Mouse (Mus musculus): ENCODE results near the gene Tex19.1. TPM values are rescaled to one million over a fixed set of nuclear protein-coding genes. Genes with fewer than 3 reads are reported as not detected.
"Not testable (repeated sequence)": the region's sequence is repeated elsewhere in the genome, so short reads cannot be mapped to it uniquely, and the experiment has no call there.

Tex19.1 gene
- not detected in 2 replicates for polyA plus RNA-seq (2015; fragmentation: Nextera tagmentation; extraction: Ambion mirVana)

DNA sequence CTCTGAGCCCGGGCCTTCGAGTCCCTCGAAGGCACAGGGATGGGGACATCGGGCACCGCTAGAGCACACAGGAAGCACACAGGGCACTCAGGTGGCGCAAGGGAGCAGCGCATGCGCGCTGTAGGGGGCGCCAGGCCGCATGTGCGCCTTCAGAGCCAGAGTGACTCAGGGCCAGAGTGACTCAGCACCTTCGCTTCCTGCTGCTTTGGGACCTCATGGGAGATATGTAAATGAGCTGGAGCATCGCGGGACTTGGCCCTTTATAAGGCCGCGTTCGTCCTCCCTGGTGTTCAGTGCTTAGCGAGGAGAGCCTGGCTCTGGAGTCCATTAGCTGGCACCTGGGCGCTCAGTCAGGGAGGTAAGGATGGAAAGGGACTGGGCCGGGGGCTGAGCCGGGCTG is at the start of gene Tex19.1:
TSS of gene Tex19.1 (plus strand) at position 279 of the 400 bp plus-strand sequence.
- H3K27me3 ChIP-seq (ENCODE audit: control insufficient read depth, insufficient read depth, low read depth, low read length) = no peaks in the 10 kb centered on the region
- H3K27ac ChIP-seq (ENCODE audit: low read length) = no peak within 1 kb of the TSS
- H3K36me3 ChIP-seq (ENCODE audit: control insufficient read depth, insufficient read depth) = no peaks in the 10 kb centered on the region
- no peaks in the 10 kb centered on the region; the same call in 1 of the 2 replicates for H3K4me1 ChIP-seq (ENCODE audit: control insufficient read depth, low read depth, low read length)
- ATAC-seq (ENCODE audit: low read depth) = no peak
- no peak within 1 kb of the TSS for H3K4me3 ChIP-seq (ENCODE audit: low read depth, low read length)
- H3K9ac ChIP-seq (ENCODE audit: low read depth, low read length) = no peak within 1 kb of the TSS
- 85% methylated on average over 22 of the region's 22 CpGs for WGBS (ENCODE audit: insufficient replicate concordance)
- H3K4me2 ChIP-seq (ENCODE audit: low read depth, low read length) = no peak within 1 kb of the TSS
- H3K9me3 ChIP-seq (replicated peaks; ENCODE audit: control insufficient read depth, low read length) = no peaks in the 10 kb centered on the region

DNA sequence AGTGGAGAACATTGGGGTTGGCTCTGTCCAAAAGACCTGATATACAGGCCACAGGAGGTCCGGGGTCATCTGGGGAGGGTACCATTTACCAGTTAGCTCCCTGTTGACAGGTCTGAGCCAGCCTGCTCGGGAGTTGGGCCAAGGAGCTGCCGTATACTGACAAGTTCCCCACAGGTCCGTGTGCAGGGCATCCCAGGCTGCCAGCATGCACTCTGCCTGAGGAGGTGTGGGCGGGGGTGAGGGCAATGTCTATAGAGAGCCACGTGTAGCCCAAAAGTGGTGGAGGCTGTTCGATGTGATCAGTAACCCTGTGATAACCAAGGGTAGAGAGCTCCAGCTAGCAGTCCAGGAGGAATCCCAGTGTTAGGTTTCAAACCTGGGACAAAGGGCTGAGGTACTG is 46.2 kb upstream of the Tex19.1 start:
- no peak for ATAC-seq (ENCODE audit: low read depth)
- no peak overlapping the region for H3K9ac ChIP-seq (ENCODE audit: low read depth, low read length)
- H3K4me1 ChIP-seq (ENCODE audit: control insufficient read depth, low read depth, low read length) = peaks cover 3% of the 10 kb centered on the region
- 42% methylated on average over 7 of the region's 7 CpGs for WGBS (ENCODE audit: insufficient replicate concordance)
- no peak overlapping the region for H3K4me2 ChIP-seq (ENCODE audit: low read depth, low read length)
- H3K27ac ChIP-seq (ENCODE audit: low read length) = no peak overlapping the region
- no peak overlapping the region for H3K4me3 ChIP-seq (ENCODE audit: low read depth, low read length)
- no peaks in the 10 kb centered on the region for H3K27me3 ChIP-seq (ENCODE audit: control insufficient read depth, insufficient read depth, low read depth, low read length)
- no peaks in the 10 kb centered on the region for H3K9me3 ChIP-seq (replicated peaks; ENCODE audit: control insufficient read depth, low read length)
- H3K36me3 ChIP-seq (ENCODE audit: control insufficient read depth, insufficient read depth) = no peaks in the 10 kb centered on the region

DNA sequence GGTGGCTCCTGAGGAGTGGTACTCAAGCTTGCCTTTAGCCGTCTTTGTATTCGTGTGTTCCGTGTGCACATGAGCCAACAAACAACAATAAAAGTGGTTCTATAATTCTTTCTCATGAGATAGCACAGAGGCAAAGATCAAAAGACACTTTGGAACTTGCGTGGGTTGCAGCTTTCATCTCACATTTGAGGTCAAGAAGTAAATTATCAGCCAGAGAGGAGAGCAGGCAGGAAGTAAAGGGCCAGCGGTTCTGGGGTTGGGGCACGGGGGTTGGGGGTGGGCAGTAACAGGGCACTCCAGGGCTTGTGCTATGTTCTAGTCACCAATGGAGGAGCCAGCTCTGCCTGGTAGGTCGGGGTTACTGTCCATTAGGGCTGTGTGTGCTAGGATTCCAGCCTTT is 45.3 kb upstream of the Tex19.1 start:
- Histone ChIP-seq H3K4me2 (ENCODE audit: low read depth, low read length) (no peak overlapping the region), H3K27me3 (ENCODE audit: control insufficient read depth, insufficient read depth, low read depth, low read length) (no peaks in the 10 kb centered on the region)
- no peak for ATAC-seq (ENCODE audit: low read depth)

DNA sequence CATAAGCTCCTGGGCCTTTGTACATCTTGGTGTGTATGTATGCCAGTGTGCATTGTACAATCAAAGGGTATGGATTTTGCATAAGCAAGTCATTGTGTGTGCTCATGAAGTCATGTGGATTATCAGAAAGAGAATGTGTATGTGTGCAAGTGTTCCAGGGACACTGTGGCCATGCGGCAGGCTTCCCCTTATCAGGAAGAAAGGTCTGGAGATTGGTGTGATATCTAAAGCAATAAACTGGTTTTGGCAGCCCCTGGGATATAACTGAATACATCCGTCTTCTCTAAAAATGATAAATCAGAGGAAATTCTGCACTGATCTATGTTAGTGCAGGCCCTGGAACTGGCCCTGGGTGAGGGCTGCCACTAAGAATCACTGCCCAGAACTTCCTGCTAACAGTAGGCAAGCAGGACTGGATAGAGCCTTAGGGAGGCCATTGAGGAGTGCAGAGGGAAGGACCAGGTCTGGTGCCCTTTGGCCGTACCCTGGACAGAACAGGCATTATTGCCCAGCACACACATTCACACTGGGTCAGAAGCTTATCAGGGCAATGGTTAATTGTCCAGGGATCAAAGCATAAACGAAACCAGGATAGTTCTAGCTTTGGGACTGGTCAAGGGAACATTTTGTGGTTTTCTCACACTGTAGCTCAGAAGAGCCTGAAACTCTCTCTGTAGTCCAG is 44.7 kb upstream of the Tex19.1 start:
- no peak for ATAC-seq (ENCODE audit: low read depth)
- H3K4me1 ChIP-seq (ENCODE audit: control insufficient read depth, low read depth, low read length) = peaks cover 3% of the 10 kb centered on the region
- no peak overlapping the region for H3K4me3 ChIP-seq (ENCODE audit: low read depth, low read length)
- no peak overlapping the region for H3K4me2 ChIP-seq (ENCODE audit: low read depth, low read length)
- H3K27ac ChIP-seq (ENCODE audit: low read length) = no peak overlapping the region
- H3K9me3 ChIP-seq (replicated peaks; ENCODE audit: control insufficient read depth, low read length) = no peaks in the 10 kb centered on the region
- no peaks in the 10 kb centered on the region for H3K27me3 ChIP-seq (ENCODE audit: control insufficient read depth, insufficient read depth, low read depth, low read length)
- no peaks in the 10 kb centered on the region for H3K36me3 ChIP-seq (ENCODE audit: control insufficient read depth, insufficient read depth)
- no peak overlapping the region for H3K9ac ChIP-seq (ENCODE audit: low read depth, low read length)
- WGBS (ENCODE audit: insufficient replicate concordance) = 44% methylated on average over 4 of the region's 4 CpGs

More for the DNA sequence above, 45.3 kb upstream of the Tex19.1 start:
- Histone ChIP-seq H3K9me3 (replicated peaks; ENCODE audit: control insufficient read depth, low read length) (no peaks in the 10 kb centered on the region), H3K27ac (ENCODE audit: low read length) (no peak overlapping the region), H3K36me3 (ENCODE audit: control insufficient read depth, insufficient read depth) (no peaks in the 10 kb centered on the region), H3K9ac (ENCODE audit: low read depth, low read length) (no peak overlapping the region), H3K4me3 (ENCODE audit: low read depth, low read length) (no peak overlapping the region), H3K4me1 (ENCODE audit: control insufficient read depth, low read depth, low read length) (peaks cover 3% of the 10 kb centered on the region)
- 33% methylated on average over 7 of the region's 7 CpGs for WGBS (ENCODE audit: insufficient replicate concordance)

DNA sequence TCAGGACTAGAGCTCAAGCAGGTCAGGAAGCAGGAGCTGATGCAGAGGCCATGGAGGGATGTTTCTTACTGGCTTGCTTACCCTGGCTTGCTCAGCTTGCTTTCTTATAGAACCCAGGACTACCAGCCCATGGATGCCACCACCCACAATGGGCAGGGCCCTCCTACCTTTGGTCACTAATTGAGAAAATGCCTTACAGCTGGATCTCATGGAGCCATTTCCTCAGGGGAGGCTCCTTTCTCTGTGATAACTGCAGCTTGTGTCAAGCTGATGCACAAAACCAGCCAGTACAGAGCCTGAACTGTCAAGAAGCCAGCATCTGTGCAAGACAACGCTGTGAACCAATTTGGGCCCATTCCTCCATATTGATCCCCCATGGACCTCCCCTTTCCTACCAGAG is 38.7 kb upstream of the Tex19.1 start:
- WGBS (ENCODE audit: insufficient replicate concordance) = 70% methylated on average over 1 of the region's 1 CpGs
- ATAC-seq (ENCODE audit: low read depth) = not testable (repeated sequence)

DNA sequence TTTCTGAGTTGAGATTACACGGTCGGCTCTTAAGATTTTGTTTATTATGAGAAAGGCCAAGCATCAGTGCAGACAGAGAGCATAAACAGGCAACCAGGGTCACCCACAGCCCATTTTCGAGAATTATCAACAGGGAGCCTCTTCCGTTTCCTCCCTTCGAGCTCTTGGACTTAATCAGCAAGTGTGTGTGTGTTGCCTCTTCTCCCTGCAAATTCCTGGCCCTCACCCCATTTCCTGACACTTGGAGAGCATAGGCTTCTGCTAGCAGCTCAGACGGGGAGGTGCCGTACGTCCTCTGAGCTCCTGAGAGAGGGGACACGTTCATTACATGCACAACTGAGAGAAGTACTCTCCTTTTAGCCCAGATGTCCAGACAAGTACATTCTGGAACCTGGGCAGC is 37.9 kb upstream of the Tex19.1 start:
- H3K9ac ChIP-seq (ENCODE audit: low read depth, low read length) = no peak overlapping the region
- H3K4me1 ChIP-seq (ENCODE audit: control insufficient read depth, low read depth, low read length) = no peaks in the 10 kb centered on the region
- H3K4me2 ChIP-seq (ENCODE audit: low read depth, low read length) = no peak overlapping the region
- ATAC-seq (ENCODE audit: low read depth) = peak; percentile 45; the same call in 1 of the 2 replicates
- no peaks in the 10 kb centered on the region for H3K36me3 ChIP-seq (ENCODE audit: control insufficient read depth, insufficient read depth)
- no peaks in the 10 kb centered on the region for H3K27me3 ChIP-seq (ENCODE audit: control insufficient read depth, insufficient read depth, low read depth, low read length)
- no peak overlapping the region for H3K4me3 ChIP-seq (ENCODE audit: low read depth, low read length)
- WGBS (ENCODE audit: insufficient replicate concordance) = 49% methylated on average over 9 of the region's 9 CpGs
- no peak overlapping the region for H3K27ac ChIP-seq (ENCODE audit: low read length)
- H3K9me3 ChIP-seq (replicated peaks; ENCODE audit: control insufficient read depth, low read length) = no peaks in the 10 kb centered on the region

More for the DNA sequence above, 38.7 kb upstream of the Tex19.1 start:
- H3K4me1 ChIP-seq (ENCODE audit: control insufficient read depth, low read depth, low read length); H3K27me3 ChIP-seq (ENCODE audit: control insufficient read depth, insufficient read depth, low read depth, low read length); H3K4me2 ChIP-seq (ENCODE audit: low read depth, low read length); H3K27ac ChIP-seq (ENCODE audit: low read length); H3K4me3 ChIP-seq (ENCODE audit: low read depth, low read length); H3K9me3 ChIP-seq (replicated peaks; ENCODE audit: control insufficient read depth, low read length); H3K36me3 ChIP-seq (ENCODE audit: control insufficient read depth, insufficient read depth); H3K9ac ChIP-seq (ENCODE audit: low read depth, low read length): not testable (repeated sequence)

DNA sequence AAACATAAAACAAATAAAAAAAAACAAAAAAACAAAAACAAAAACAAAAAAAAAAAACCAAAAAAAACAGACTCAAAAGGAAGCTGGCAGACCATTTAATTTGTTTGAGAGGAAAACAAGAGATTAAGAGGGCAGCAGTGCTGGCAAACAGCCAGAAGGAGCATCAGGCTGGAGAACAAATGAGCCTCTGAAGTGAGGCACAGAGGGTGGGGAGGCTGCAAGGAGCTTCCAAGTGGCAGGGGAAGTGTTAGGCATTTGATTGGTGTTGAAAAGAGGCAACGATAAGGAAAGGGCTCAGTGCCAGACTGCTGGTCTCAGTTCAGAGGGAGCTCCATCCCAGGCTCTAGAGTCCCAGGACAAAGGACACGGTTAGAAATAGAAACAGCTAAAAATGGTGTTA is 36.0 kb upstream of the Tex19.1 start:
- no peaks in the 10 kb centered on the region for H3K4me1 ChIP-seq (ENCODE audit: control insufficient read depth, low read depth, low read length)
- no peak overlapping the region for H3K9ac ChIP-seq (ENCODE audit: low read depth, low read length)
- ATAC-seq (ENCODE audit: low read depth) = peak; percentile 43; the same call in 1 of the 2 replicates
- H3K9me3 ChIP-seq (replicated peaks; ENCODE audit: control insufficient read depth, low read length) = no peaks in the 10 kb centered on the region
- H3K36me3 ChIP-seq (ENCODE audit: control insufficient read depth, insufficient read depth) = no peaks in the 10 kb centered on the region
- H3K4me2 ChIP-seq (ENCODE audit: low read depth, low read length) = no peak overlapping the region
- no peaks in the 10 kb centered on the region for H3K27me3 ChIP-seq (ENCODE audit: control insufficient read depth, insufficient read depth, low read depth, low read length)
- no peak overlapping the region for H3K27ac ChIP-seq (ENCODE audit: low read length)
- 19% methylated on average over 2 of the region's 2 CpGs for WGBS (ENCODE audit: insufficient replicate concordance)
- no peak overlapping the region for H3K4me3 ChIP-seq (ENCODE audit: low read depth, low read length)

DNA sequence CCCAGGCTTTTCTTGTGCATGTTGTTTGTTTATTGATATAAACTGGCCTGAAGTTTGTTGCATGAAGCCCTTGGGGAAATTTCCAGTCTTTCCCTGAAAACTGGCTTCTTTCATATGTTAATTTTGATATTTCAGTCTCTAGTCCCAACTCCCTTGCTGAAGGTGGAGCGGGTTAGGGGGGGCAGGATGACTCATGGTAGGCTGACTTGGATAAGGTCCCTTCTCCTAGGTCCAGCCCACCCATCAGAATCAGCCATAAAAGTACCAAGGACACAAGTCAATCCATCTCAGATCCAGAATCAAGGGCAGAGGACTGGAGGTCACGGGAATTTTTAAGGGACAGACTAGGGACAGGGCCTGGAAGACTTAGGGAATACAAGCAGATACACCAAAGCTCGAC is 34.9 kb upstream of the Tex19.1 start:
- WGBS (ENCODE audit: insufficient replicate concordance) = 57% methylated on average over 3 of the region's 3 CpGs
- Histone ChIP-seq H3K36me3 (ENCODE audit: control insufficient read depth, insufficient read depth) (no peaks in the 10 kb centered on the region), H3K4me2 (ENCODE audit: low read depth, low read length) (no peak overlapping the region), H3K9me3 (replicated peaks; ENCODE audit: control insufficient read depth, low read length) (no peaks in the 10 kb centered on the region), H3K4me3 (ENCODE audit: low read depth, low read length) (no peak overlapping the region), H3K27ac (ENCODE audit: low read length) (no peak overlapping the region), H3K4me1 (ENCODE audit: control insufficient read depth, low read depth, low read length) (no peaks in the 10 kb centered on the region), H3K9ac (ENCODE audit: low read depth, low read length) (no peak overlapping the region), H3K27me3 (ENCODE audit: control insufficient read depth, insufficient read depth, low read depth, low read length) (no peaks in the 10 kb centered on the region)
- no peak for ATAC-seq (ENCODE audit: low read depth)

DNA sequence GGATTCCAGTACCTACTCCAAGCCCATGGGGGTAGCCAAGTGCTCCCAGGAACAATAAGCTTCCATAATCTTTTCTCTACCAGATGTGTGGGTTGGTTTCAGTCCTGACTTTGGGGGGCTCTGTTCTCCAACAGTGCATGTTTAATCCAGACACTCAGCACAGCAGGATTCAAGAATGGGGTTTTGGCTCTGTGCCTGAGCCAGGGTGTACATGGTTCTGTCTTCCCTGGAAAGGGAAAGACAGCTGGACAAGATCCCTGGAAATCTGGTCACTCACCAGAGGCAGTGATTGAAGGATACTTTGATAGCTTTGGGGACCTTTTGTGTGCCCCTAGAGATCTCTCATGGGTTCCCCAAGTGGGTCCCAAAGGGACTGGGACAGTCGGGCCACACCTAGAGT is 34.3 kb upstream of the Tex19.1 start:
- ATAC-seq (ENCODE audit: low read depth) = no peak
- Histone ChIP-seq H3K9ac (ENCODE audit: low read depth, low read length) (no peak overlapping the region), H3K4me2 (ENCODE audit: low read depth, low read length) (no peak overlapping the region), H3K36me3 (ENCODE audit: control insufficient read depth, insufficient read depth) (no peaks in the 10 kb centered on the region), H3K9me3 (replicated peaks; ENCODE audit: control insufficient read depth, low read length) (no peaks in the 10 kb centered on the region), H3K27ac (ENCODE audit: low read length) (no peak overlapping the region), H3K4me1 (ENCODE audit: control insufficient read depth, low read depth, low read length) (no peaks in the 10 kb centered on the region), H3K4me3 (ENCODE audit: low read depth, low read length) (no peak overlapping the region), H3K27me3 (ENCODE audit: control insufficient read depth, insufficient read depth, low read depth, low read length) (no peaks in the 10 kb centered on the region)
- WGBS (ENCODE audit: insufficient replicate concordance) = 44% methylated on average over 1 of the region's 1 CpGs
